Mouse (Mus musculus) forebrain, embryonic 16.5 days (tissue): Measurements from ENCODE around the gene Hdac4. TPM values are rescaled to one million over a fixed set of nuclear protein-coding genes. Genes with fewer than 3 reads are reported as not detected.

Experiments used
- ATAC-seq: fragments of 200-750 bp; cut with Nextera tagmentation; 2 replicates; pipeline ENCODE4 v1.8.0; 2017; ENCODE audit warnings: mild to moderate bottlenecking, moderate library complexity
- H3K27ac ChIP-seq: fragments of 300-500 bp; sonication (generic); 2 replicates; pipeline ENCODE4 v1.5.1; 2014; ENCODE audit warnings: low read length, control low read depth
- H3K27me3 ChIP-seq: fragments of 300-500 bp; sonication (generic); replicated peaks from 2 replicates; pipeline ENCODE4 v1.6.1; 2014; ENCODE audit warnings: low read length; ENCODE audit not compliant: control insufficient read depth, insufficient read depth
- H3K36me3 ChIP-seq: fragments of 300-500 bp; sonication (generic); 2 replicates; pipeline ENCODE4 v1.6.1; 2014; ENCODE audit not compliant: control insufficient read depth, insufficient read depth
- H3K4me1 ChIP-seq: fragments of 300-500 bp; sonication (generic); replicated peaks from 2 replicates; pipeline ENCODE4 v1.6.1; 2014; ENCODE audit warnings: low read length; ENCODE audit not compliant: control insufficient read depth, insufficient read depth
- H3K4me2 ChIP-seq: fragments of 300-500 bp; sonication (generic); 2 replicates; pipeline ENCODE4 v1.6.1; 2014; ENCODE audit warnings: mild to moderate bottlenecking, low read length, control low read depth
- H3K4me3 ChIP-seq: fragments of 300-500 bp; sonication (generic); replicated peaks from 2 replicates; pipeline ENCODE4 v1.5.1; 2014; ENCODE audit warnings: mild to moderate bottlenecking, low read length, control low read depth
- H3K9ac ChIP-seq: fragments of 300-500 bp; sonication (generic); replicated peaks from 2 replicates; pipeline ENCODE4 v1.6.1; 2014; ENCODE audit warnings: low read depth, low read length, control low read depth
- H3K9me3 ChIP-seq: fragments of 300-500 bp; sonication (generic); 2 replicates; pipeline ENCODE4 v1.6.1; 2016; ENCODE audit warnings: low read length; ENCODE audit not compliant: control insufficient read depth
- WGBS: fragments of 180-500 bp; shearing (Covaris S2); extraction: QIAGEN DNeasy Blood & Tissue Kit; methylation state at CpG from one replicate; pipeline ENCODE4 v1.1.7; 2014; 5-methylcytosine and 5-hydroxymethylcytosine counted together
- polyA plus RNA-seq: library from polyadenylated mRNA; unstranded; fragments of >200 nt; fragmentation: Nextera tagmentation; extraction: Ambion mirVana; gene quantifications from 2 replicates; pipeline ENCODE4 v1.2.1, GENCODE M21; 2015

Hdac4 gene
- polyA plus RNA-seq, 1 experiment from 2014 or later = 31.3 TPM

DNA sequence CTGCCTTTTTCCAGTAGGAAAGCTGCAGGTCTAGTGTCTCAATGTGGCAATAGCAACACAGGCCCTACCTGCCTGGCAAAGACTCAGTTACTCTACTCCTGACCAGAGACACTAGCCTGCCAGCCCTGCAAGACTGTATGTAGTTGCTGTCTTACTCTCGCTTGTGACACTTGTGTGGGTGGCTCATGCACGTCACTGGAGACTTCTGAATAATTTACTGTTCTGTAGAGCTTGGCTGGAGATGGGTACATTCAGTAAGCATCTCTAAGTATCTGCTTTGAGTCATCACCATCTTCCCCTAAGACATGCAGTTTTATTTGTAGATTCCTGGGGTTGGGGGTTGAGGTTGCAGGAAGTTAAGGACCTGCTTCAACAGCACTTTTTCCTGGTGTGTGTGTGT is 252.9 kb downstream of the Hdac4 start:
- Histone ChIP-seq H3K4me1 (no peaks in the 10 kb centered on the region), H3K27ac (no peak overlapping the region), H3K27me3 (no peaks in the 10 kb centered on the region), H3K4me2 (no peak overlapping the region), H3K36me3 (peaks cover 3% of the 10 kb centered on the region), H3K9ac (no peak overlapping the region), H3K4me3 (no peak overlapping the region), H3K9me3 (no peaks in the 10 kb centered on the region)
- ATAC-seq = no peak
- WGBS = 89% methylated on average over 2 of the region's 2 CpGs

GRCm38 (mm10) chr1:91942031-91942430 is 253.5 kb downstream of the Hdac4 start:
- Histone ChIP-seq H3K27ac (no peak overlapping the region), H3K4me2 (no peak overlapping the region), H3K9me3 (no peaks in the 10 kb centered on the region), H3K36me3 (peaks cover 3% of the 10 kb centered on the region), H3K4me3 (no peak overlapping the region), H3K4me1 (no peaks in the 10 kb centered on the region), H3K27me3 (no peaks in the 10 kb centered on the region), H3K9ac (no peak overlapping the region)
- WGBS = 56% methylated on average over 3 of the region's 3 CpGs
- ATAC-seq = no peak

DNA sequence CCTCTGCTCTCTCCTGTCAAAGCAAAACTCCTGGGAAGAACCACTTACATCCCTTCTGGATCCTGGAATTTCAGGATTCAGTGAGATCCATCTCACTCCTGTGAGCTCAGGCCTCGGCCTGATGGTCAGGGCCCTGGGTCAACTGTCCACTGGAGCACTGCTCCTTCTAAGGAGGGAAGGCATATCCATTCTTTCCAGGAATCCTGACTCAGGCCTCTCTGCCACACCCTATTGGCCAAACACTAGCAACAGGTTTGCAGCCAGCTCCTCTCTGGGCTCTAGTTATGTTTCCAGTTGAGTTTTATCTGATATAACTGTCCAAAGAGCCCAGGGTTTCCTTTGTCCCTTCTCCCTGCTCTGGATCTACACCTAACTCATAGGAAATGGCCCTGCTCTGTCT is 254.4 kb downstream of the Hdac4 start:
- H3K9ac ChIP-seq = no peak overlapping the region
- H3K4me3 ChIP-seq = no peak overlapping the region
- no peak overlapping the region for H3K4me2 ChIP-seq
- no peaks in the 10 kb centered on the region for H3K27me3 ChIP-seq
- no peaks in the 10 kb centered on the region for H3K9me3 ChIP-seq
- no peak overlapping the region for H3K27ac ChIP-seq
- 93% methylated on average over 1 of the region's 1 CpGs for WGBS
- H3K4me1 ChIP-seq = no peaks in the 10 kb centered on the region
- no peak for ATAC-seq
- no peaks in the 10 kb centered on the region; the same call in none of the 2 replicates for H3K36me3 ChIP-seq

DNA sequence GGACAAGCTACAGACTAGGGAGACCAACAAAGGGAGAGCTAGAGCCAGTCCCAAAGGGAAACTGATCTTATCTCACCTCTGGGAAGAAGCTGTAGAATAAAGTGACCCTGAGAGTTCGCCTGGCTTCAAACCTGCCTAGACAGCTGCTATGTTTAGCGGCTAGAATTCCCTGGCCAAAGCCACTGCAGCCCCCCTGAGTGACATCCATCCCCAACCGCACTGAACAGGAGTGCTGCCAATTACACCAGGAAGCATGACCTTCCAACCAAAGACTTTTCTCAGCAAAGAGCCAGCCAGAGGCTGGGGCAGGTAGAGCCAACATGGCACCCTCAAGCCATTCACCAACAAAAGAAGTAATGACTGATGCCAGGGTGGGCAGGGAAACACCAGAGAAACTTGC is 260.3 kb downstream of the Hdac4 start:
- no peaks in the 10 kb centered on the region for H3K27me3 ChIP-seq
- H3K9ac ChIP-seq = no peak overlapping the region
- H3K4me3 ChIP-seq = no peak overlapping the region
- H3K27ac ChIP-seq = no peak overlapping the region
- no peaks in the 10 kb centered on the region for H3K9me3 ChIP-seq
- H3K4me2 ChIP-seq = no peak overlapping the region
- no peaks in the 10 kb centered on the region for H3K4me1 ChIP-seq
- 96% methylated on average over 3 of the region's 3 CpGs for WGBS
- ATAC-seq = no peak
- H3K36me3 ChIP-seq = peaks cover 10% of the 10 kb centered on the region

GRCm38 (mm10) chr1:91933681-91934080 is 261.8 kb downstream of the Hdac4 start:
- H3K4me2 ChIP-seq = no peak overlapping the region
- H3K4me1 ChIP-seq = no peaks in the 10 kb centered on the region
- H3K4me3 ChIP-seq = no peak overlapping the region
- no peak overlapping the region for H3K9ac ChIP-seq
- peaks cover 10% of the 10 kb centered on the region for H3K36me3 ChIP-seq
- no peaks in the 10 kb centered on the region for H3K9me3 ChIP-seq
- no peaks in the 10 kb centered on the region for H3K27me3 ChIP-seq
- no peak for ATAC-seq
- H3K27ac ChIP-seq = no peak overlapping the region
- 84% methylated on average over 8 of the region's 8 CpGs for WGBS

GRCm38 (mm10) chr1:91932221-91932620 is 263.3 kb downstream of the Hdac4 start:
- Histone ChIP-seq H3K27me3 (no peaks in the 10 kb centered on the region), H3K9ac (no peak overlapping the region), H3K4me1 (no peaks in the 10 kb centered on the region), H3K4me3 (no peak overlapping the region), H3K36me3 (peaks cover 10% of the 10 kb centered on the region), H3K4me2 (no peak overlapping the region), H3K9me3 (no peaks in the 10 kb centered on the region), H3K27ac (no peak overlapping the region)
- no peak for ATAC-seq
- WGBS = 78% methylated on average over 12 of the region's 12 CpGs

GRCm38 (mm10) chr1:91931786-91932185 is 263.7 kb downstream of the Hdac4 start:
- peaks cover 10% of the 10 kb centered on the region for H3K36me3 ChIP-seq
- H3K4me1 ChIP-seq = no peaks in the 10 kb centered on the region
- no peak overlapping the region for H3K4me2 ChIP-seq
- no peak overlapping the region for H3K4me3 ChIP-seq
- no peaks in the 10 kb centered on the region for H3K9me3 ChIP-seq
- H3K27ac ChIP-seq = no peak overlapping the region
- H3K27me3 ChIP-seq = no peaks in the 10 kb centered on the region
- no peak for ATAC-seq
- WGBS = 42% methylated on average over 3 of the region's 3 CpGs
- H3K9ac ChIP-seq = no peak overlapping the region

DNA sequence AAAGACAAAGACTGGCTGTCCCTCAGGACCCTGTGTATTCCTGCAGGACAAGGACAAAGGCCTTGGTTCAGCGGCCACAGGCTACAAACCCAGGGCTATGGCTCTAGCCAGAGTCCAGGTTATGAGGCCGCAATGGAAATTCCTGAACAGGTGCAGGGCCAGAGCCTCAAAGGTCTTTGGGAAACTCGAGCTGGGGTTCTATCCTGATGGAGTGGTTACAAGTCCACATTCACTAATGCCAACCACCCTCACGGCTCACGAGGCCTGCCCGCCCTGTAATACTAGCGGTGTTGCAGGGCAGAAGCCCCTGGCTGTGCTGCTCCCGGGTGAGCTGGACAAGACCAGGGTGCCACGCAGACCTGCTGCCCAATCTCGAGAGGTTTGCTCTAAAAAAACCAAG is 264.3 kb downstream of the Hdac4 start:
- no peak overlapping the region for H3K4me2 ChIP-seq
- H3K9ac ChIP-seq = no peak overlapping the region
- H3K27me3 ChIP-seq = no peaks in the 10 kb centered on the region
- no peaks in the 10 kb centered on the region for H3K4me1 ChIP-seq
- no peak overlapping the region for H3K27ac ChIP-seq
- 94% methylated on average over 10 of the region's 10 CpGs for WGBS
- no peak for ATAC-seq
- H3K36me3 ChIP-seq = peaks cover 10% of the 10 kb centered on the region
- no peak overlapping the region for H3K4me3 ChIP-seq
- H3K9me3 ChIP-seq = no peaks in the 10 kb centered on the region

GRCm38 (mm10) chr1:91929051-91929450 is 266.4 kb downstream of the Hdac4 start:
- Histone ChIP-seq H3K4me2 (no peak overlapping the region), H3K4me1 (no peaks in the 10 kb centered on the region), H3K9ac (no peak overlapping the region), H3K36me3 (peaks cover 7% of the 10 kb centered on the region), H3K27me3 (no peaks in the 10 kb centered on the region), H3K27ac (no peak overlapping the region), H3K9me3 (no peaks in the 10 kb centered on the region), H3K4me3 (no peak overlapping the region)
- ATAC-seq = no peak
- WGBS = 95% methylated on average over 13 of the region's 13 CpGs

GRCm38 (mm10) chr1:91927536-91928315 is 267.8 kb downstream of the Hdac4 start:
- H3K27ac ChIP-seq = no peak overlapping the region
- ATAC-seq = no peak
- no peaks in the 10 kb centered on the region for H3K36me3 ChIP-seq
- WGBS = 82% methylated on average over 10 of the region's 10 CpGs
- H3K9me3 ChIP-seq = no peaks in the 10 kb centered on the region
- H3K4me1 ChIP-seq = no peaks in the 10 kb centered on the region
- H3K9ac ChIP-seq = no peak overlapping the region
- H3K27me3 ChIP-seq = no peaks in the 10 kb centered on the region
- no peak overlapping the region for H3K4me3 ChIP-seq
- H3K4me2 ChIP-seq = no peak overlapping the region
